8 mouse cellular contexts compared by ENCODE assay signal in the genomic region with DNA sequence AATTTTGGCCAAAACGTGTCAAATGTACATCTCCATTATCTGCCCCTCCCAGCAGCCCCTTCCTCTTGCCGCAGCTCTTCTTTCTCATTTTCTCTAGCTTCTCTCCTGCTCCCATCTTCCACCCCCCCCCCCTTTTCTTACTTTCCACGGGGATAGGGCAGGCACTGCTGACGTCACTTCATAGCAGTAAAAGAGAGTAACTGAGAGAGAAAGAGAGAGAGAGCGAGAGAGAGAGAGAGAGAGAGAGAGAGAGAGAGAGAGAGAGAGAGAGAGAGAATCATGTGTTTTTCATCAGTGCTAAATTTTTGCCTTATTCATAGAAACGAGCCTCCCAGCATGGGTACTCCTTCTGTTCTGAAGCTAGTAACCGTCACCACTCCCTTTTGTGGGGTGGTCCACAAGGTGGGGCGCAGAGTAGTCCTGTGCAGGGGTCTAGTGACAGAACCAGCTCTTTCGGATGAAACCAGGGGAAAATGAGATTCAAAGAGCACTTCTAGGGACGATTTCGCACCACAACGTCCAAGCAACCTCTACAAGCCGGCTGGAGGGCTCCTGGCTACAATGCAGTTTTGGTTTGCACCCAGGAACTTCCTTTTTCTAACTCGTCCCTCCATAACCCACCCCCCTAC. TPM values are rescaled to one million over a fixed set of nuclear protein-coding genes. Genes with fewer than 3 reads are reported as not detected.
DNase-seq lines count a peak whose midpoint lies in the region; ATAC-seq lines count a peak whose summit lies in the region.
"Had no signal": no experiment of that assay in that cellular context is flagged by ENCODE, and none has a peak within 500 bp of the region (broad histone marks: within the 10 kb centered on the region; RNA-seq: fewer than 3 reads in every experiment).

No protein-coding gene starts in this region.

- H3K9me3 ChIP-seq in kidney, embryonic 14.5 days (ENCODE audit: control insufficient read depth, low read length): no peaks in the 10 kb centered on the region
- no peaks in the 10 kb centered on the region for H3K9me3 ChIP-seq in embryonic facial prominence, embryonic 11.5 days (replicated peaks; ENCODE audit: control insufficient read depth, low read length)

- H3K27me3 ChIP-seq in kidney, embryonic 14.5 days (ENCODE audit: control insufficient read depth, insufficient read depth, low read length): peaks cover 59% of the 10 kb centered on the region
- peaks cover 6% of the 10 kb centered on the region; the same call in 1 of the 2 replicates for H3K27me3 ChIP-seq in embryonic facial prominence, embryonic 11.5 days (ENCODE audit: control insufficient read depth, insufficient read depth, low read length)

- 4% methylated on average over 13 of the region's 14 CpGs for WGBS in kidney, embryonic 14.5 days
- WGBS in embryonic facial prominence, embryonic 11.5 days: 1% methylated on average over 14 of the region's 14 CpGs

- H3K27ac ChIP-seq in kidney, embryonic 14.5 days (ENCODE audit: low read depth, low read length): no peak overlapping the region
- H3K27ac ChIP-seq in embryonic facial prominence, embryonic 11.5 days (replicated peaks; ENCODE audit: low read depth, low read length): no peak overlapping the region

- no peak overlapping the region for H3K9ac ChIP-seq in kidney, embryonic 14.5 days (ENCODE audit: low read depth, low read length)
- 0 out of 2 replicates have a peak overlapping the region, but pooled peaks have one; percentile 39 for H3K9ac ChIP-seq in embryonic facial prominence, embryonic 11.5 days (replicated peaks; ENCODE audit: low read length)

- no peak for DNase-seq in kidney, postnatal 4 days
- DNase-seq in embryonic facial prominence, embryonic 11.5 days (ENCODE audit: low spot score): no peak
- DNase-seq in neural tube, embryonic 10.5 days (ENCODE audit: extremely low spot score, low spot score): peak; percentile 55
- no peak for DNase-seq in urinary bladder, adult 2 months (ENCODE audit: low spot score)
- DNase-seq in adrenal gland, postnatal 14 days: no peak

- peak overlapping the region; percentile 56 for H3K4me2 ChIP-seq in kidney, embryonic 14.5 days (replicated peaks; ENCODE audit: low read depth, low read length)
- peak overlapping the region; percentile 77 for H3K4me2 ChIP-seq in embryonic facial prominence, embryonic 11.5 days (ENCODE audit: low read depth, low read length)

- H3K36me3 ChIP-seq in kidney, embryonic 14.5 days (ENCODE audit: control insufficient read depth, insufficient read depth, low read length): no peaks in the 10 kb centered on the region
- H3K36me3 ChIP-seq in embryonic facial prominence, embryonic 11.5 days (replicated peaks; ENCODE audit: control insufficient read depth, insufficient read depth, low read depth, low read length): no peaks in the 10 kb centered on the region

- H3K4me3 ChIP-seq in kidney, embryonic 14.5 days (ENCODE audit: low read length): peak overlapping the region; percentile 34; the same call in 1 of the 2 replicates
- H3K4me3 ChIP-seq in embryonic facial prominence, embryonic 11.5 days (ENCODE audit: low read depth, low read length): peak overlapping the region; percentile 32

- ATAC-seq in kidney, embryonic 14.5 days (ENCODE audit: low FRiP score, low TSS enrichment): no peak
- ATAC-seq in embryonic facial prominence, embryonic 11.5 days (replicated peaks; ENCODE audit: insufficient number of reproducible peaks, low FRiP score, low TSS enrichment, low read depth): no peak
- ATAC-seq in granulocyte monocyte progenitor cell, adult 5-6 weeks (replicated peaks; ENCODE audit: poor library complexity, severe bottlenecking): peak; percentile 66

- peaks cover 15% of the 10 kb centered on the region; the same call in 1 of the 2 replicates for H3K4me1 ChIP-seq in kidney, embryonic 14.5 days (ENCODE audit: control insufficient read depth, insufficient read depth, low read length)
- H3K4me1 ChIP-seq in embryonic facial prominence, embryonic 11.5 days (ENCODE audit: control insufficient read depth, insufficient read depth, low read length): no peaks in the 10 kb centered on the region; the same call in none of the 2 replicates

RNA-seq across cellular contexts. Expression of a gene that starts 17.5 kb away (rescaled TPM):
- 26.8 and 36.9 TPM in 2 replicates for polyA plus RNA-seq in kidney, embryonic 14.5 days (2014; fragmentation: Nextera tagmentation; extraction: Ambion mirVana)
- polyA plus RNA-seq in embryonic facial prominence, embryonic 11.5 days (2014; fragmentation: Nextera tagmentation; extraction: Ambion mirVana): 56.1 and 57.3 TPM in 2 replicates
- not detected in 2 replicates for total RNA-seq in granulocyte monocyte progenitor cell, adult 5-6 weeks (2014; fragmentation: Nextera tagmentation)
- not detected in 2 replicates for total RNA-seq in granulocyte monocyte progenitor cell, adult 5-6 weeks (2017)
- polyA plus RNA-seq in urinary bladder, adult 2 months (2012; rRNA removed): 15.6 and 19.4 TPM in 2 replicates
- 19.6 and 22.0 TPM in 2 replicates for total RNA-seq in adrenal gland, postnatal 14 days (2021)
- total RNA-seq: common myeloid progenitor, adult 5-6 weeks had no signal
